Comparison of ENCODE assay signal across 8 mouse cellular contexts in genomic region chr7:28208988-28209508, GRCm38 (mm10). TPM values are rescaled to one million over a fixed set of nuclear protein-coding genes. Genes with fewer than 3 reads are reported as not detected.
DNase-seq lines count a peak whose midpoint lies in the region; ATAC-seq lines count a peak whose summit lies in the region.

No protein-coding gene starts in this region.

- H3K27me3 ChIP-seq in intestine, embryonic 15.5 days (replicated peaks): no peaks in the 10 kb centered on the region

- peak; percentile 53 for DNase-seq in adrenal gland, adult 8-10 months
- peak; percentile 45 for DNase-seq in embryo, embryonic 11.5 days (ENCODE audit: low read depth, low spot score)
- peak; percentile 24 for DNase-seq in gonadal fat pad, adult 2 months (ENCODE audit: low read depth)
- peak; percentile 78 to 80 for DNase-seq in left cerebral cortex, postnatal 14 days (ENCODE audit: low spot score in 2 of 2)
- DNase-seq in right cerebral cortex, postnatal 25 days: peak; percentile 74
- no peak for DNase-seq in c-Kit-positive CD71-positive TER-119-positive erythroid progenitor cells, embryonic 14.5 days (ENCODE audit: low spot score)

- peak overlapping the region; percentile 57 for H3K4me2 ChIP-seq in intestine, embryonic 15.5 days (replicated peaks)

- peak; percentile 86 for ATAC-seq in intestine, embryonic 15.5 days
- peak; percentile 85 for ATAC-seq in megakaryocyte progenitor cell, adult 5-6 weeks (replicated peaks; ENCODE audit: poor library complexity)

- peak overlapping the region; percentile 35 for H3K9ac ChIP-seq in intestine, embryonic 15.5 days

- H3K4me1 ChIP-seq in intestine, embryonic 15.5 days (replicated peaks): no peaks in the 10 kb centered on the region

- peak overlapping the region; percentile 24 for H3K4me3 ChIP-seq in intestine, embryonic 15.5 days (replicated peaks)

- intact Hi-C loops in left cerebral cortex, postnatal 14 days (cut with DNase I): no loop called here

- no peaks in the 10 kb centered on the region for H3K36me3 ChIP-seq in intestine, embryonic 15.5 days

- no peak overlapping the region for H3K27ac ChIP-seq in intestine, embryonic 15.5 days

- H3K9me3 ChIP-seq in intestine, embryonic 15.5 days: no peaks in the 10 kb centered on the region

- 45% methylated on average over 19 of the region's 19 CpGs for WGBS in intestine, embryonic 15.5 days

RNA-seq across cellular contexts. Expression of gene Dyrk1b, which starts 29.8 kb away (rescaled TPM):
- 10 to 100 TPM; 29.4 to 35.8 (median 34.7) TPM for total RNA-seq in adrenal gland, adult 8-10 months (2022)
- polyA plus RNA-seq in gonadal fat pad, adult 2 months (2012; rRNA removed): 23.6 and 30.9 TPM in 2 replicates
- 6.3 and 7.3 TPM in 2 replicates for polyA plus RNA-seq in intestine, embryonic 15.5 days (2015; fragmentation: Nextera tagmentation; extraction: Ambion mirVana)
- 10 to 100 TPM; 40.5 to 42.3 TPM for total RNA-seq in left cerebral cortex, postnatal 14 days (2021)
- total RNA-seq in megakaryocyte progenitor cell, adult 5-6 weeks (2015): 1.2 and 2.1 TPM in 2 replicates
- total RNA-seq in megakaryocyte progenitor cell, adult 5-6 weeks (2017): 1.1 and 1.2 TPM in 2 replicates

RNA-seq across cellular contexts. Expression of gene Fbl, which starts 39.5 kb away (rescaled TPM):
- 100 to 1,000 TPM in 1 of 4 experiments, 10 to 100 TPM in 3; 80.8 to 102 (median 88.7) TPM for total RNA-seq in adrenal gland, adult 8-10 months (2022)
- 34.6 and 54.2 TPM in 2 replicates for polyA plus RNA-seq in gonadal fat pad, adult 2 months (2012; rRNA removed)
- 133 and 140 TPM in 2 replicates for polyA plus RNA-seq in intestine, embryonic 15.5 days (2015; fragmentation: Nextera tagmentation; extraction: Ambion mirVana)
- 10 to 100 TPM; 62.5 to 63.5 TPM for total RNA-seq in left cerebral cortex, postnatal 14 days (2021)
- 164 and 172 TPM in 2 replicates for total RNA-seq in megakaryocyte progenitor cell, adult 5-6 weeks (2015)
- total RNA-seq in megakaryocyte progenitor cell, adult 5-6 weeks (2017): 207 and 270 TPM in 2 replicates

RNA-seq across cellular contexts. Expression of gene Eid2, which starts 58.6 kb away (rescaled TPM):
- 10 to 100 TPM; 22.6 to 28.2 (median 24.6) TPM for total RNA-seq in adrenal gland, adult 8-10 months (2022)
- polyA plus RNA-seq in gonadal fat pad, adult 2 months (2012; rRNA removed): 6.4 and 7.2 TPM in 2 replicates
- polyA plus RNA-seq in intestine, embryonic 15.5 days (2015; fragmentation: Nextera tagmentation; extraction: Ambion mirVana): 4.5 and 7.2 TPM in 2 replicates
- 10 to 100 TPM; 63.8 to 73.4 TPM for total RNA-seq in left cerebral cortex, postnatal 14 days (2021)
- total RNA-seq in megakaryocyte progenitor cell, adult 5-6 weeks (2015): 1.9 and 2.9 TPM in 2 replicates
- 3.5 TPM in 2 replicates for total RNA-seq in megakaryocyte progenitor cell, adult 5-6 weeks (2017)

Comparison
In these comparisons a context has a peak if more than half of its experiments do, and no peak if none do; other contexts are left out.
1. RNA of gene Dyrk1b, which starts 29.8 kb away (total RNA-seq): 40.5 to 42.3 TPM in left cerebral cortex, postnatal 14 days and 29.4 to 35.8 TPM in adrenal gland, adult 8-10 months; 1.1 to 2.1 TPM in megakaryocyte progenitor cell, adult 5-6 weeks; every median in the first group is over 4 times any median in the second.
2. RNA of gene Eid2, which starts 58.6 kb away (total RNA-seq): 63.8 to 73.4 TPM in left cerebral cortex, postnatal 14 days and 22.6 to 28.2 TPM in adrenal gland, adult 8-10 months; 1.9 to 3.5 TPM in megakaryocyte progenitor cell, adult 5-6 weeks; every median in the first group is over 4 times any median in the second.